Mouse (Mus musculus) heart, postnatal 4 days (tissue): ENCODE results near the gene Gm10570. TPM values are rescaled to one million over a fixed set of nuclear protein-coding genes. Genes with fewer than 3 reads are reported as not detected.

Experiments
- DNase-seq: peaks from one replicate; pipeline ENCODE4 v3.0.0; 2021
- total RNA-seq, 2 experiments: library from RNA; stranded (reverse); gene quantifications; 2 replicates each; pipeline ENCODE4 v1.2.3; 2021

Gm10570 gene
- under 1 TPM; 0.59 to 0.60 TPM for total RNA-seq

DNA sequence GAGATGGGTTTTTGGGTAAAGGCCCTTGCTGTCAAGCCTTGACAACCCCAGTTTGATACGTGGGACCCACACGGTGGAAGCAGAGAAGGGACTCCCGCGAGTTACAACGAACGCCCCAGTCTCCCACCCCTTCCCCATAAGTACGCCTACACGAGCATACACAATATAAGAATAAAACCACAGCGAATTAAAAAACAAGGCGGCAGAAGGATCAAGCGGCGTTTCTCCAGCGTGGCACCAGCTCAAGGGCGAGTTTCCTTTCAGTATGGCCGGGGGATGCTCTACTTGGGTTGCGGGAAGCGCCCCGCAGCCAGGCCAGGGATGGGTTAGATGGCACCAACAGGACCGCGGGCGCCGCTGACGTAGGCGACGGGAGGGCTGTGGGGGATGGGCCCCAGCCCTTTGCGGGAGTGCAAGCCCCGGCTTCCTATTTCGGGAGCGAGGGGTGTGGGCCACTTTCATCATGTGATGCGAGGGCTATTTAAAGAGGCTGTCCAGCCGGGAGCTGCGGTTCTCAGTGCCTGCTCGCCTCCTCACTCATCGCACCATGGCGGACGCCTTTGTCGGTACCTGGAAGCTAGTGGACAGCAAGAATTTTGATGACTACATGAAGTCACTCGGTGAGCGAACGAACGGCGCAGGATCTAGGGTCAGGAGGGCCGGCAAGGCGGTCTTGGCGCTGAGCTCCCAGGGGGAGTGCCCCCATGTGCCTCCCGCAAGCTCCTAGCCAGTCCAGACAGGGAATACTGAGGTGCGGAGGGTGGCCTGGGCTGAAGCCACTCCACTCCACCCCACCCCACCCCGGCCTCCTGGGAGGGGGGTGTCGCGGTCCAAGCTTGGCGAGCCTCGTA lies at the start of gene Gm10570, which contains the start of gene Fabp3:
Gm10570 (minus strand) TSS at position 444 of the 851 bp plus-strand sequence.
Fabp3 (plus strand) TSS at position 365 of the 851 bp plus-strand sequence.
- DNase-seq: peak; percentile 87

DNA sequence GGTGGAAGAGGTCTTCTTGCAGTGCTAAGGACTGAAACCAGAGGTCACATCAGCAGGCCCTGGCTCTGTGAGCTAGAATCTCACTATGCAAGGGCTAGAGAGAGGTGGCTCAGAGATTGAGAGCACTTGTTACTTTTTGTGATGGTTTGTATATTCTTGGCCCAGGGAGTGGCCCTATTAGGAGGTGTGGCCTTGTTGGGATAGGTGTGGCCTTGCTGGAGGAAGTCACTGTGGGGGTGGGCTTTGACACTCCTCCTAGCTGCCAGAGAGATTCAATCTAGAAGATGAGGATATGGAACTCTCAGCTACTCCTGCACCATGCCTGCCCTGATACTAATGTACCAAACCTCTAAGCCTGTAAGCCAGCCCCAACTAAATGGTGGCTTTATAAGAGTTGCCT lies 49.5 kb upstream of the Gm10570 start:
- DNase-seq: no peak

DNA sequence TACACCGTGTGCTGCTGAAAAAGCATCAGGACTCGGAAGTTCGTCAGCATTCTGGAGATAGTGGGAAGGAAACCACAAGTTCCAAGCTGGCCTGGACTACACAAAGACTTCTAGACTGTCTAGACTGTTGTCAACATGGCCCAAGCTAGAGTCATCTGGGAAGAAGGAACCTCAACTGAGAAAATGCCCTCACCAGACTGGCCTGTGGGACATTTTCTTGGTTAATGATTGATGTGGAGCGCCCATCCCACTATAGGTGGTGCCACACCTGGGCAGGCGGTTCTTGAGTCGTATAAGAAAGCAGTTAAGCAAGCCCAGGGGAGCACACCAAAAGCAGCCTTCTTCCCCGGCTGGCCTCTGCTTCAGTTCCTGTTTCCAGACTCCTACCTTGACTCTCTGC lies 44.1 kb upstream of the Gm10570 start:
- DNase-seq: no peak

DNA sequence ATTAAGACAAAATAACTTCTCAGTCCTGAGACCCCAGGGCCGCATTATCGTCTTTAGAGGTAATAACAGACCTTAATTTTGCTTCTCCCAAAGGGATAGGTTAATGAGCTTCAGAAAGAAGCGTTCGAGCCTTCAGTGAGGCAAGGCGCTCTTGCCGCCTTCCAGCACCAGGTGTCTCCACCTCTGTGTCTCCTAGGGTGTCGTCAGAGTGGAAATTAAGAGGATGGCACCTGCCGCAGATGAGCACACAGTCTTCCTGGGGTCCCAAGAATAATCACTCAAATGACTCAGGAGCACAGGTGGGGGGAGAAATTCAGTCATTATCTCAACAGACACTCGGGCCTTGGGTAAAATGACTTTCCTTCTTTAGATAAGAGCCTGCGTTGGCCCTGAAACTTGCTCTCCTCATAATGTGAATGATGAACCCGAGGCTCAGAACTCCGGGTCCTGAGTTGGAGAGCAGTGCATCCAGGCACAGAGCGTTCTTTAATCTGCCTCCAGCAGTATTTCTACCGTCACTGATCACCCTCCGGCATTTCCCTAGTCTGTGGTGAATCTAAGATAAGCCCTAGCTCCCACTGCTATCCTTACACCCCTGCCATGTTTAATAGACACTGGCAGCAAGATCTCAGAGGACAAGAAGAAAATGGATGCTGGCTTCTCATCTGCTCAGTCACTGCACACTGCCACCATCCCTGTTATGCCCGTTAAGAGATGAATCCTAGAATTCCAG lies 42.4 kb upstream of the Gm10570 start:
- DNase-seq: no peak

DNA sequence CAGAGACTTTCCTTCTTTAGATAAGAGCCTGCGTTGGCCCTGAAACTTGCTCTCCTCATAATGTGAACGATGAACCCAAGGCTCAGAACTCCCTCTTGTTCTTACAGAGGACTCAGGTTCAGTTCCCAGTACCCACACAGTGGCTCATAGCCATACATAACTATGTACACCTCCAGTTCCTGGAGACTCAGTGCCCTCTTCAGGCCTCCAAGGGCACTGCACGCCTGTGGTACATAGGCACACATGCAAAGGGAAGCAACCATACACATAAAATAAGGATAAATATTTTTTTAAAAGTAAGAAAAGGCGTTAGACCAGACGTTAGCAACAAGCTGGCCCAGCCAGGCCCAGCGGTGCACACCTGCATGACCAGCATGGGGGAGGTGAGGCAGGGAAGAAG lies 41.2 kb upstream of the Gm10570 start:
- DNase-seq: no peak

DNA sequence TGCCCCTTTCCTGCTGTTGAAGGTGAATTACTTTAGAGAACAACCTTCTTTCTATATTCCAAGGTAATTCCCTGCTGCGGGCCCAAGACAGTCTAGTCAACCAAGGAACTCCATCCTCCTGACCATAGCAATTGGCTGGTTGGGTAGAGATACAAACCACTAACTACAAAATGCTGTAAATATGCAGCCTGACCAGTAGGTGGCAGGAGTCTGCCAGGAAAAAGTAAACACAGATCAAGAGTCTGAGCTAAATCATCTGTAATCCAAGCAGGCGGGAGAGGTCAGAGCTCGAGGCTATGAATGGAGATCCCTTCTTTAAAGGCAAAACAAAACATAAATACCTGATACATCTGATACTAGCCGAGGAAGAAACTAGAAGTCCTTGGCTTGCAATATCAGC lies 33.2 kb upstream of the Gm10570 start:
- DNase-seq: peak; percentile 70

DNA sequence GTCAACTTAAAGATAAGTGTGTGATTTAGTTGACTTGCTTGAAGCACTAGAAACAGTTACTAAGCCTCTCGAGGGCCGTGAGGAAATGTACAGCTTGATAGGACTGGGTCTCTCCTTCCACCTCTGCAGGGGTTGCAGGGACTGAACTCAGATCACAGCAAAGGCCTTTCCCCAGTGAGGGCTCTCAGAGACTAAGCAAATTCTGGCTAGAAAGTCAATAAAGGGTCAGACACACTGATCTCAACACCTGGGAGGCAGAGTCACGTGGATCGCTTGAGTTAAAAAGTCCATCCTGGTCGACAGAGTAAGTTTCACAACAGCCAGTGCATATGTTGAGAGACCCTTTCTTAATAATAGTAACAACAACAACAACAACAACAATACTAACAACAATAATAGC lies 27.4 kb upstream of the Gm10570 start:
- DNase-seq: no peak

DNA sequence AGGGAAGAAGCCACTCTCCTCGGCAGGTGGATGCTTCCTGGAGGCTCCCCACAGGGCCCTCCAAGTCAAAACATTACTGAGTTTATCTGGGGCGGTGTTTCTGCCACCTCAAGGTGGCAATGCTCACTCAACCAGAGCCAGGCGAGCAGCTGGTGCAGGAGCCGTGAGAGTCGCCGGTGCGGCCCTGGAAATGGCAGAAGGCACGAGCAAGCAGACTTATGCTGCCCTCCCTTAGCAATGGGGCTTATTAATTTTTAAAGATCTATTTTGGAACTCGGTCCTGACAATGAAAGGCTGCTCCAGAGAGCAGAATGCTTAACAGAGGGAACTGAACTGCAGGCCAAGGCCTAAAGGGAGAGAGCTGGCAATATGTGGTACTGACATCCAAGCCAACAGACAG lies 18.9 kb upstream of the Gm10570 start:
- DNase-seq: no peak

DNA sequence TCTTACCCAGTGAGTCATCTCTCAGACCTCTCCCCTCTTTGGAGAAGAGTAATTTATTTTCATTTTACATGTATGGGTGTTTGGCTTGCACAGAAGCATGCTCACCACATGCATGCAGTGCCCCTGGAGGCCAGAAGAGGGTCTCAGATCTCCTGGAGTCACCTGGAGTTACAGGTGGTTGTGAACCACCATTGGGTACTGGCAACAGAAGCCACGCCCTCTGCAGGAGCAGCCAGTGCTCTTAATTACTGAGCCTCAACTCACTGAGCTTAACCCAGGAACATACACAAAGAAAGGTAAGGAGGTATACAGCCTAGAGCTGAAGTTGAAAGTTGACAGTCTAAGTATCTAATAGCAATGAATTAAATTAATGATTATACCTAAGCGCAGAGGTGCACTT lies 17.0 kb upstream of the Gm10570 start:
- DNase-seq: no peak

DNA sequence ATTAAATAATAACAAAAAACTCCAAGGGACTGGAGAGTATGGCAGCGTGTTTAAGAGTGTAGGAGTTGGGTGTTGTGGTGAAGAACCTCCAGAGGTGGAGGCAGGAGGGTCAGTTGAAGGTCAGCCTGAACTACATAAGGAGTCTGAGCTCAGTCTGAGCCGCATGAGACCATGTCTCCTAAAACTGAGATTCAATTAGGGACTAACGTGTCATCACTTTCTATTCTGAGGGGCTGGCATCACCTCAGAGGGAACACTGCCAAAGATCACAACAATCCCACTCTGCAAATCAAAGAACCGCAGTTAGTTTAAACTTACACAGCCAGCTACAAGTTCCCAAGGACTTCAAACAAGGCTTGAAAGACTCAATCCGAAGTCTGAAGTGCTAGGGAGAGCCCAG lies 15.1 kb upstream of the Gm10570 start:
- peak; percentile 82 for DNase-seq

DNA sequence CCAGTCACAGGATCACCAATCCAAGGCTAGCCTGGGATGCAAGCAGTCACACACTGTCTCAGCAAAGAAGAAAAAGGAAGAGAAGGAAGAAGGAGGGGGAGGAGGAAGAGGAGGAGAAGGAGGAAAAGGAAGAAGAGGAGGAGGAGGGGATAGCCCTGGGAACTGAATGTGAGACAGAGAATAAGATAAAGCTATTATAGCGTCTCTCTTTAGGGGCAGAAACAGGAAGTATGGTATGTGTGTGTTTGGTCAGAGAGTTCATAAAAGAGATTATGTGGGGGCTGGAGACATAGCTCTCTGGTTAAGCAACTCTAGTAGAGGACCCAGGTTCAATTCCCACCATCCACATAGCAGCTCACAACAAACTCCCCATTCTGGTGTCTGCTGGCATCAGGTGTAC lies 14.7 kb upstream of the Gm10570 start:
- no peak for DNase-seq

DNA sequence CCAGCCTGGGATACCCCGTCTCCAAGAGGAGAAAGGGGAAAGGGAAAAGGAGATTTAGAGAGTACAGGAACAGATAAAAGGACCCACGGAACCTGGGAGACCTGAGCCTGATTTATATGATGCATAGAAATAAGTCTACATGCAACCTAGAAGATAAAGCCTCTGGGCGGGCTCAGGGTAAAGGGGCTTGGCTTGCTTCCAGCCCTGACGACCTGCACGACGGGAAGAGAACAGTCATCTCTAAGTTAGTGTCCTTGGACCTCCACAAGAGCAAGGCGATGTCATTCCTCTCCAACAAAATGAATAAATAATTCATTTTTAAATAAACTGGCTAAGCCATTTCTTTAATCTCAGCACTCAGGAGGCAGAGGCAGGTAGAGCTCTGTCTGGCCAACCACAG lies 14.1 kb upstream of the Gm10570 start:
- DNase-seq: no peak

DNA sequence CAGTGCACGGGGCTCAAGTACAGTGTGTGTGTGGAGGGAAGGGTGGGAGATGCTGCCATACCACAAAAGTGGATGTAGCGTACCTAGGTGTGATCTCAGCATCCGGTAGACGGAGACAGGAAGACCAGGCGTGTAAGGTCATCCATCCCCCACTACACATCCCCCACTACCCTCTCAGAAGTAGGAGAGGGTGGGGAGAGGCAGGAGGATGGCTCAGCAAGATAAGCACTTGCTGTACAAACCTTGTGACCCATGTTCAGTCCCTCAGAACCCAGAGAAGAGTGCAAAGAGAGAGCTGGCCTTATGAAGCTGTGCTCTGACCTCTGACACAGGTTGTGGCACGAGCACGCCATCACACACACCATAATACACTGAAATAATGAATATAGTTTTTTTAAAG lies 13.2 kb upstream of the Gm10570 start:
- no peak for DNase-seq

DNA sequence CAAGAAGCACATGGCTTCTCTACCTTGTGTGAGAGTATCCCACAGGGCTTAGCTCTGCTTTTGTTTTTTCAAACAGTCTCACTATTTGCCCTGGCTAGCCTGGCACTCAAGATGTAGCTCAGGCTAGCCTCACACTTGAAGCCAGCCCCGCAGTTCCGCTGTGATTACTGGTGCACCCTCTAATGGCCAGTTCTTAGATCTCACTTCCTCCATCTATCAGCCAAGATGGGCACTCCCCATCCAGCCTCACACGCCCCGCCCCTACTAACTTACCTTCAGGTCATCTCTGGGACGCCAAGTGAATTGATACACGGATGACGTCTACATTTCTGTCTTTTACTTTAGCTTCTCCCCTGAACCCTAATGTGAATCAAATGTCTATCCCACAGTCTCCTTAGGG lies 11.1 kb upstream of the Gm10570 start:
- no peak for DNase-seq

DNA sequence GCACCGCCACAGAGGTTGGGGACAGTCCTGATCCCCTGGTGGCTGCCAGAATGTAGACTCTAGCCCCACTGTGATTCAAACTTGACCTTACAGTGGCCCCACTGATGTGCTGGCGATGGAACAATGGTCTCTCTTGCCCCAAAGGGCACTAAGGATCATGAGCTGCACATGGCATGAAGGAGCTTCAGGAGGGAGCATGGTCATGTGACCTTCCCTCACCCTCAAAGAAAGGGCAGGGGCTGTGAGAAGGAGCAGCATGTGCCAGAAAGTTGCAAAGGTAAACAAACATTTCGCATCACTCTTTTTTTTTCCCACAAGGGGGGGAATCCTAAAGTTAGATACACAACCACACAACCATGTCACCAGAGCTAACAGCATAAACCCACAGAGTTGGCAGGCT lies 9.6 kb upstream of the Gm10570 start:
- DNase-seq: no peak

DNA sequence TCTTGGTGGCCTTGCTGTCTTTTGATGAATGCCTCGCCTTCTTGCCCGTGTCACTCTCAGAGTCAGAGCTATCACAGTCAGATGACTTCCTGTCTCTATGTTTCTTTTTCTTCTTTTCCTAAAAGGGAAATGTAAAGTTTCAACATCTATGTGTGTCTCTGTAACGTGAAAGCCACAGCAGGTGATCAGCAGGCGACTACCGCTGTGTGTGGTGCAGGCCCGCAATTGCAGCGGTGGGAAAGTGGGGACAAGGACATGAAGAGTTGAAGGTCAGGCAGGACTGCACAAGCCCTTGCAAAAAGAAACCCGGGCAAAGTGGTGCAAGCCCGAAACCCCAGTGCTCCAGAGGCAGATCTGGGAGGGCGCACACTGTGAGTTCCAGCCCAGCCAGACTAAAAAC lies 8.2 kb upstream of the Gm10570 start:
- DNase-seq: peak; percentile 51

DNA sequence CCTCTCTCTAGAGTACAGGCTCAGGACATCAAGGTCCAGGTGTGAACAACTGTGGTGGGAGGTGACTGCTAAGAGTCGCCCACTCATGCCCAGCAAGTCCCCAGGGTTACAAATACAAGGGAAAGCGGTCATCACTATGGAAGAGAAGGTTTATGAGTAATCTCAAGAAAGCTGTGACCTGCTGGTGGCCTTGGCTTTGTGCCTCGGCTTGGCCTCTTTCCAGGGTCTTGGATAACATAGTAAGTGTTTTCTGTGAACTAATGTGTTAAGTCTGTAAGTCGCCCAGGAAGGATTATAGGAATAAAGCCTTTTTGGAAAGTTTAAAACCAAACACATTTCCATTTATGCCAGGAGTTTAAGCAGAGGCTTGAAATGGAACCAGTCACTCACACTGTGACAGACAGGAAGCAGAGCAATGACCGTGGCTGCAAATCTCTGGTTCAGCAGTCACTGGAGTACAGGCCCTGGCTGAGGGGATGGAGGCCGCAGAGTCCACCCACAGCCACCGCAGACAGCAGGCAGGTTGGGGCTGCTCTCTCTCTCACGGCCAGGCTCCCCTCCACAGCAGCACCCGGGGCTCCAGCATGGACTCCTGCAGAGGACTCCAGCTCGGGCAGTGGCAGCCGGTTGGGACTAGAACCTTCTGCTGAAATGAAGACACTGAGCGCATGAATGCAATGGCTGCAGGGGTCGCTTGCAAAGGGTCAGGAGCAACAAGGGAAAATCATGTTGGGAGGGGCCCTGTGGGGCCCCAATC lies 7.5 kb upstream of the Gm10570 start:
- peak; percentile 81 for DNase-seq

DNA sequence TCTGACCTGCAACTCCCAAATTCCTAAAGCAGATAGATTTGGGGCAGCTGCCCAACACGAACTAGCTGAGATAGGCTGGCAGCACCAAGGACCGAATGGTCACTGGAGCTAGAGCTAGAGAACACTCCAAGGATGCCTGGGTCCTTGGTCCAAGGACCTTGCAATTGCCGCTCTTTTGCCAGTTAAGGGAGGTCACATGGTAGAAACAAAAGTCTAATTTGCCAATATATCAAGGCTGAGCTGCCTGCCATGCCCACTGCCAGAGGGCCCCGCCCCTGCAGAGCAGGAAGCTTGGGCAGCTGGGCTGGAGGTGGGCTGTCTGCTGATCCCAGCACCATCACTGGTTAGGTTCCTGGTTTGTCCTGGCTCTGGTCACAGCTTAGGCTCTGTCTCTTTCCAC lies 5.1 kb upstream of the Gm10570 start:
- DNase-seq: no peak

DNA sequence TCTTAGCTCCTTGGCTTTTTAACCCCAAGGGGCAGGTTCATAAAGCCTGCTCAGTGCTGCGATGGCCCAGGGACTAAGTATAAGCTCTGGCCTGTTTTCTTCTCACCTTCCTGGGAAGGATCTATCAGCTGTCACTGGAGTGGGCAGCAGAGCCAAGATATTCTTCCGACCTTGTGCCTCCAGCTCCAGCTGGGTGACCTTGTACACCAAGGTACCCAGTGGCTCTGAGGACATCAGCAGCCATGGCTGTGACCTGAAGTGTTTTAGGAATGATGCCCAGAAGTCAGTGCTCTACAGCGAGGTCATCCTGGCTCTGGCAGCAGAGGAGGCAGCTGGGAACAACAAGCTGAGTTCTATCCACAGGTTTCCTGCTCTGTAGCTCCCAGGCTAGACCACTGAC lies 4.1 kb upstream of the Gm10570 start:
- DNase-seq: peak; percentile 66

DNA sequence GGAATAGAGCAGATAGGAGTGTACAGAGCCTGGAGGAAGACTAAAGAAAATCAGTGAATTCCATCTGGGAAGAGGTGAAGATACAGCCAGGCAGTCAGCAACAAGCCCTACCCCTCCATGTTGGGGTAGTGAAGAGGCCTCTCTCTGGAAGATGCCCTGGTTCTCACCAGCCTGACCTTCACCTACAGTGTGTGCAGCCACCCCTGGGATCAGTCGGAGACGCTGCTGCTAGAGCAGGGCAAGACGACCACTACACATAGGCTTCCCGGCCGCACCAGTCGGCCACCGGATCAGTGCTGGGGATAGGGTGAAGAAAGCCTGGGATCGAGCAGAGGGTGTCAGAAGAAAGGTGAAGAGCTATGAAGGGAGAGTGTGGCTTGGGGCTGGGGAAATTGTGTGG lies 780 bp upstream of the Gm10570 start:
- no peak for DNase-seq

DNA sequence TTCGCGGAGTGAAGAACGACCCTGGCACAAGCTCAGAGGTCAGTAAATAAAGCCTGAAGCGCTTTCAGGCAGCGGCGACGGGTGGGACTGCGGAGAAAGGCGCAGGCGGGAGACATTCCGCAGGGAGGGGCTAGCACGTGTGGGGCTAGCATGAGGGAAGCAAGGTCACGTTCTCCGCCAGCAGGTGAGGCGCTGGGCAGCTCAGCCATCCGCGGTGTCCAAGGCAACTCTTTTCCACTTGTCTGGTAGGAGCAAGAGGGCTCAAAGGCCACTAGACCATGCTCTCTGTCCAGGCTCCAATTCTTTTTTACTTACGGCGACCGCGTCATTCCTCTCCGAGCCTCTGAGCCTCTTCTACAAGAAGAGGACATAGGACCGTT lies 633 bp downstream of the Gm10570 start:
- peak; percentile 83 for DNase-seq

DNA sequence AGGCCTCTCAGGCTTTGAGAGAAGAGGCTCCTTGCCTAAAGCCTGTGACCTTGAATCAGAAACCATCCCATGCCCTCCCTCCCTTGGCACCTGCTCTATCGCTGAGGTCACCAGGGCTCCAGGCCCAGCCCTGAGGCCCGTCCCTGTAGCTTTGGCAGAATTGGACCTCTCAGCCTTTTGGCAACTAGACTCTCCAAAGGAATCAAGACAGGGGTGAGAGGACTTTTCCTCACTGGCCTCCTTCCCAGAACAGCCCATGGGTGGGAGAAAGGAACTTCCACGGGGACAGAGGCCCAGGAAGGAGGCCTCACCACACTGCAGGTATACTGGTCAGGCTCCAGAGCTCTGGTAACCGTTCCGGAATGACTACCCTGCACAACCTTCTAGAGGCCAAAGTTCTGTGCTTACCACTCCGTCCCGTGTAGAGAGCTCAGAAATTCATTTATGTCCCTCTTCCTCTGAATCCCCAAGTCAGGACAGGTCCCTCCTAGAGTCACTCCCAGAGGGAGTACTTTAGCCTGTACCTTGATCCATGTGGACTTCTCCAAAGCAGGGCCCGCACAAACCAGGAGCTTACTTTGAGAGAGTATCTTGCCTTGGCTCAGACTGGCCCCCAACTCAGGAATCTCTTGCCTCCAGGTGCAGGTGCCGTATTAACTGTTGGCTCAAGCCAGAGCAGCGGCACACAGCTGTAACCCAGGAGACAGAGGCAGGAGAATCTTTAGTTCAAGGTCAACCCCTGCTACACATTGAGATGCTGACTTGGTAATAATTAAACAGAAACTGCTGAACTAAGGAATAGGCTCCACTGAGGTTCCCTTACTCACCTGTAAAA lies 1.5 kb downstream of the Gm10570 start:
- peak; percentile 79 for DNase-seq
